Mouse (Mus musculus): ENCODE measurements around the gene Hoxa5. TPM values are rescaled to one million over a fixed set of nuclear protein-coding genes. Genes with fewer than 3 reads are reported as not detected.

Hoxa5 gene
- polyA plus RNA-seq, 1 experiment, result 1.3 TPM

GRCm38 (mm10) chr6:52177061-52177735 lies 27.2 kb downstream of the Hoxa5 start, which contains the start of gene 5730596B20Rik:
5730596B20Rik (plus strand) TSS chr6:52177498.
- WGBS, result 79% methylated on average over 36 of the region's 36 CpGs
- TF ChIP-seq CTCF (IDR thresholded peaks at IDR 0.05; ENCODE audit: extremely low read depth, insufficient read depth, insufficient read length, insufficient replicate concordance), result no peak
- TF ChIP-seq POLR2A (IDR thresholded peaks at IDR 0.05; ENCODE audit: low read depth, low read length), result no peak
- peaks cover 2% of the 10 kb centered on the region; the same call in 1 of the 2 replicates for H3K27me3 ChIP-seq (ENCODE audit: control insufficient read depth, insufficient read depth, low read length)
- H3K4me1 ChIP-seq (ENCODE audit: control insufficient read depth, insufficient read depth, insufficient read length), result no peaks in the 10 kb centered on the region
- H3K36me3 ChIP-seq (ENCODE audit: control insufficient read depth, insufficient read depth, low read length), result no peaks in the 10 kb centered on the region
- DNase-seq (ENCODE audit: low read depth in 1 of 2, low spot score in 2 of 2), result no peak
- H3K4me3 ChIP-seq (ENCODE audit: extremely low read depth, insufficient read depth, insufficient read length), result no peak within 1 kb of the TSS; the same call in 1 of the 2 replicates
- H3K27ac ChIP-seq (ENCODE audit: insufficient read depth, low read length), result 0 out of 2 replicates have a peak within 1 kb of the TSS, but pooled peaks have one; percentile 2

- no peaks in the 10 kb centered on the region for H3K36me3 ChIP-seq (ENCODE audit: control insufficient read depth, insufficient read depth, low read length)
- no peaks in the 10 kb centered on the region for H3K4me1 ChIP-seq (ENCODE audit: control insufficient read depth, insufficient read depth, insufficient read length)
- 79% methylated on average over 6 of the region's 6 CpGs for WGBS
- H3K27me3 ChIP-seq (ENCODE audit: control insufficient read depth, insufficient read depth, low read length), result peaks cover 2% of the 10 kb centered on the region; the same call in 1 of the 2 replicates
- H3K27ac ChIP-seq (ENCODE audit: insufficient read depth, low read length), result 0 out of 2 replicates have a peak overlapping the region, but pooled peaks have one; percentile 2
- H3K4me3 ChIP-seq (ENCODE audit: extremely low read depth, insufficient read depth, insufficient read length), result no peak overlapping the region
- DNase-seq (ENCODE audit: low read depth in 1 of 2, low spot score in 2 of 2), result no peak
- TF ChIP-seq POLR2A (IDR thresholded peaks at IDR 0.05; ENCODE audit: low read depth, low read length), result no peak
- TF ChIP-seq CTCF (IDR thresholded peaks at IDR 0.05; ENCODE audit: extremely low read depth, insufficient read depth, insufficient read length, insufficient replicate concordance), result no peak
These were observed 28.0 kb downstream of the Hoxa5 start for GRCm38 (mm10) chr6:52176391-52176790.

- Histone ChIP-seq H3K27me3 (ENCODE audit: control insufficient read depth, insufficient read depth, low read length) (peaks cover 2% of the 10 kb centered on the region; the same call in 1 of the 2 replicates), H3K4me1 (ENCODE audit: control insufficient read depth, insufficient read depth, insufficient read length) (no peaks in the 10 kb centered on the region), H3K36me3 (ENCODE audit: control insufficient read depth, insufficient read depth, low read length) (no peaks in the 10 kb centered on the region), H3K4me3 (ENCODE audit: extremely low read depth, insufficient read depth, insufficient read length) (no peak overlapping the region), H3K27ac (ENCODE audit: insufficient read depth, low read length) (no peak overlapping the region)
- DNase-seq (ENCODE audit: low read depth in 1 of 2, low spot score in 2 of 2), result no peak
- no peak for TF ChIP-seq CTCF (IDR thresholded peaks at IDR 0.05; ENCODE audit: extremely low read depth, insufficient read depth, insufficient read length, insufficient replicate concordance)
- TF ChIP-seq POLR2A (IDR thresholded peaks at IDR 0.05; ENCODE audit: low read depth, low read length), result no peak
- WGBS, result 63% methylated on average over 33 of the region's 35 CpGs
These were observed 28.5 kb downstream of the Hoxa5 start for GRCm38 (mm10) chr6:52175864-52176263.

GRCm38 (mm10) chr6:52174968-52175751 lies 29.2 kb downstream of the Hoxa5 start:
- no peak for DNase-seq (ENCODE audit: low read depth in 1 of 2, low spot score in 2 of 2)
- WGBS, result 68% methylated on average over 41 of the region's 41 CpGs
- Histone ChIP-seq H3K4me1 (ENCODE audit: control insufficient read depth, insufficient read depth, insufficient read length) (no peaks in the 10 kb centered on the region), H3K27ac (ENCODE audit: insufficient read depth, low read length) (0 out of 2 replicates have a peak overlapping the region, but pooled peaks have one; percentile 3), H3K4me3 (ENCODE audit: extremely low read depth, insufficient read depth, insufficient read length) (no peak overlapping the region), H3K27me3 (ENCODE audit: control insufficient read depth, insufficient read depth, low read length) (peaks cover 2% of the 10 kb centered on the region; the same call in 1 of the 2 replicates), H3K36me3 (ENCODE audit: control insufficient read depth, insufficient read depth, low read length) (no peaks in the 10 kb centered on the region)
- TF ChIP-seq POLR2A (IDR thresholded peaks at IDR 0.05; ENCODE audit: low read depth, low read length) (no peak), CTCF (IDR thresholded peaks at IDR 0.05; ENCODE audit: extremely low read depth, insufficient read depth, insufficient read length, insufficient replicate concordance) (no peak)

- Histone ChIP-seq H3K27me3 (ENCODE audit: control insufficient read depth, insufficient read depth, low read length) (peaks cover 2% of the 10 kb centered on the region; the same call in 1 of the 2 replicates), H3K27ac (ENCODE audit: insufficient read depth, low read length) (no peak overlapping the region), H3K36me3 (ENCODE audit: control insufficient read depth, insufficient read depth, low read length) (no peaks in the 10 kb centered on the region), H3K4me1 (ENCODE audit: control insufficient read depth, insufficient read depth, insufficient read length) (no peaks in the 10 kb centered on the region), H3K4me3 (ENCODE audit: extremely low read depth, insufficient read depth, insufficient read length) (no peak overlapping the region)
- TF ChIP-seq POLR2A (IDR thresholded peaks at IDR 0.05; ENCODE audit: low read depth, low read length) (no peak), CTCF (IDR thresholded peaks at IDR 0.05; ENCODE audit: extremely low read depth, insufficient read depth, insufficient read length, insufficient replicate concordance) (no peak)
- DNase-seq (ENCODE audit: low read depth in 1 of 2, low spot score in 2 of 2), result no peak
- WGBS, result 86% methylated on average over 4 of the region's 4 CpGs
These were observed 30.7 kb downstream of the Hoxa5 start for GRCm38 (mm10) chr6:52173648-52174047.

GRCm38 (mm10) chr6:52172501-52172900 lies 31.9 kb downstream of the Hoxa5 start:
- H3K4me3 ChIP-seq (ENCODE audit: extremely low read depth, insufficient read depth, insufficient read length), result no peak overlapping the region
- no peaks in the 10 kb centered on the region for H3K36me3 ChIP-seq (ENCODE audit: control insufficient read depth, insufficient read depth, low read length)
- TF ChIP-seq POLR2A (IDR thresholded peaks at IDR 0.05; ENCODE audit: low read depth, low read length) (no peak), CTCF (IDR thresholded peaks at IDR 0.05; ENCODE audit: extremely low read depth, insufficient read depth, insufficient read length, insufficient replicate concordance) (no peak)
- peak overlapping the region; percentile 41 for H3K27ac ChIP-seq (ENCODE audit: insufficient read depth, low read length)
- H3K27me3 ChIP-seq (ENCODE audit: control insufficient read depth, insufficient read depth, low read length), result peaks cover 2% of the 10 kb centered on the region; the same call in 1 of the 2 replicates
- H3K4me1 ChIP-seq (ENCODE audit: control insufficient read depth, insufficient read depth, insufficient read length), result no peaks in the 10 kb centered on the region
- no peak for DNase-seq (ENCODE audit: low read depth in 1 of 2, low spot score in 2 of 2)
- WGBS, result 82% methylated on average over 35 of the region's 35 CpGs
